Mouse (Mus musculus): ENCODE measurements at regions not wholly inside any gene's neighbourhood (a gene's known extent, or its start where the extent isn't known, plus 50 kb on each side); places are given as distances from the start of the nearest gene placed in this dataset.

DNA sequence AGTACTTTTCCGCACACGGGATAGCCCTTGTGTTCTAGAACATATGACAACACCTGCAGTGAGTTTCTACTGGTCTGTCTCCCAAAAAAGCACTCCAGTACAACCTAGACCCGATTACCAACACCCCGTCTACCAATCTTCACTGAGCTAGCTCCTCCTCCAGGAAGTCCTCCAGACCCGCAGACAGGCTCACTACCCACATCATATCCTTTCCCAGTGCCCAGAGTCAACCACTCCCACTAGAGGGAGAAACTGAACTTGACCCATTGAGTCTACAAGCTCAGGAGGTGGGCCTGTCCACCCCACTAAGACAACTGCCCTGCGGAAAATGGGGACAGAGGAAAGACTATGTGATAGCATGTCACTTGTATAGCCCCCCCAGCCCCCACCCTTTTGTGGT is 51.2 kb upstream of the Ppp1r26 start:
- H3K36me3 ChIP-seq (ENCODE audit: control insufficient read depth), result no peaks in the 10 kb centered on the region
- H3K9me3 ChIP-seq (ENCODE audit: control insufficient read depth, low read length), result no peaks in the 10 kb centered on the region
- no peak overlapping the region for H3K4me3 ChIP-seq (replicated peaks)
- TF ChIP-seq TAL1 (IDR thresholded peaks at IDR 0.05; ENCODE audit: low read length) (no peak), GATA1 (IDR thresholded peaks at IDR 0.05; ENCODE audit: low read length) (no peak)
- no peaks in the 10 kb centered on the region for H3K27me3 ChIP-seq (ENCODE audit: control insufficient read depth)
- no peaks in the 10 kb centered on the region for H3K4me1 ChIP-seq (ENCODE audit: control insufficient read depth)
